Mouse (Mus musculus): ENCODE results near the gene Cyth3. TPM values are rescaled to one million over a fixed set of nuclear protein-coding genes. Genes with fewer than 3 reads are reported as not detected.
A peak's percentile ranks its signal among the peaks of the same experiment; 100 is the strongest.

Gene Cyth3
- polyA plus RNA-seq, 1 experiment from 2014 or later, result 61.3 TPM

- peak; percentile 69 for ATAC-seq (ENCODE audit: low FRiP score, low read depth)
- no peak overlapping the region for H3K4me3 ChIP-seq
Measured at GRCm38 (mm10) chr5:143654670-143655510, 32.6 kb downstream of the Cyth3 start.

GRCm38 (mm10) chr5:143655511-143655943 is 33.3 kb downstream of the Cyth3 start:
- no peak for ATAC-seq (ENCODE audit: low FRiP score, low read depth)
- no peaks in the 10 kb centered on the region for H3K27me3 ChIP-seq
- peak overlapping the region; percentile 95; the same call in 1 of the 2 replicates for H3K27ac ChIP-seq
- peaks cover 77% of the 10 kb centered on the region for H3K4me1 ChIP-seq
- H3K4me3 ChIP-seq, result no peak overlapping the region
- H3K9me3 ChIP-seq, result peaks cover 2% of the 10 kb centered on the region; the same call in 1 of the 2 replicates
- H3K9ac ChIP-seq, result no peak overlapping the region
- no peak overlapping the region for H3K4me2 ChIP-seq (replicated peaks)
- peaks cover 3% of the 10 kb centered on the region; the same call in 1 of the 2 replicates for H3K36me3 ChIP-seq
- 56% methylated on average over 4 of the region's 4 CpGs for WGBS

More at GRCm38 (mm10) chr5:143654670-143655510, 32.6 kb downstream of the Cyth3 start:
- H3K36me3 ChIP-seq, result peaks cover 8% of the 10 kb centered on the region; the same call in 1 of the 2 replicates
- no peak overlapping the region for H3K9ac ChIP-seq
- peak overlapping the region; percentile 24 for H3K4me2 ChIP-seq (replicated peaks)
- H3K27me3 ChIP-seq, result no peaks in the 10 kb centered on the region
- H3K9me3 ChIP-seq, result peaks cover 4% of the 10 kb centered on the region; the same call in 1 of the 2 replicates
- H3K4me1 ChIP-seq, result peaks cover 72% of the 10 kb centered on the region
- peak overlapping the region; percentile 95 for H3K27ac ChIP-seq
- WGBS, result 2% methylated on average over 7 of the region's 7 CpGs

GRCm38 (mm10) chr5:143656708-143657245 is 34.5 kb downstream of the Cyth3 start:
- no peak overlapping the region for H3K4me3 ChIP-seq
- H3K27ac ChIP-seq, result peak overlapping the region; percentile 95
- WGBS, result 12% methylated on average over 2 of the region's 2 CpGs
- ATAC-seq (ENCODE audit: low FRiP score, low read depth), result peak; percentile 85
- peaks cover 78% of the 10 kb centered on the region for H3K4me1 ChIP-seq
- H3K36me3 ChIP-seq, result no peaks in the 10 kb centered on the region
- H3K4me2 ChIP-seq (replicated peaks), result peak overlapping the region; percentile 47
- H3K9ac ChIP-seq, result 0 out of 2 replicates have a peak overlapping the region, but pooled peaks have one; percentile 1
- no peaks in the 10 kb centered on the region for H3K27me3 ChIP-seq
- no peaks in the 10 kb centered on the region for H3K9me3 ChIP-seq

- Histone ChIP-seq H3K4me3 (no peak overlapping the region), H3K9ac (no peak overlapping the region), H3K27ac (no peak overlapping the region), H3K4me2 (replicated peaks) (no peak overlapping the region), H3K9me3 (no peaks in the 10 kb centered on the region), H3K27me3 (no peaks in the 10 kb centered on the region), H3K4me1 (peaks cover 70% of the 10 kb centered on the region), H3K36me3 (no peaks in the 10 kb centered on the region)
- WGBS, result 86% methylated on average over 8 of the region's 8 CpGs
- ATAC-seq (ENCODE audit: low FRiP score, low read depth), result no peak
Measured at GRCm38 (mm10) chr5:143659021-143659523, 36.8 kb downstream of the Cyth3 start.

- ATAC-seq (ENCODE audit: low FRiP score, low read depth), result no peak; the same call in 1 of the 2 replicates
- Histone ChIP-seq H3K4me1 (peaks cover 42% of the 10 kb centered on the region), H3K27me3 (no peaks in the 10 kb centered on the region), H3K9me3 (no peaks in the 10 kb centered on the region), H3K36me3 (no peaks in the 10 kb centered on the region), H3K27ac (peak overlapping the region; percentile 16; the same call in 1 of the 2 replicates), H3K9ac (no peak overlapping the region), H3K4me3 (no peak overlapping the region), H3K4me2 (replicated peaks) (no peak overlapping the region)
- 73% methylated on average over 7 of the region's 7 CpGs for WGBS
Measured at GRCm38 (mm10) chr5:143663074-143663687, 40.9 kb downstream of the Cyth3 start.

GRCm38 (mm10) chr5:143665561-143665960 is 43.3 kb downstream of the Cyth3 start:
- H3K27ac ChIP-seq, result peak overlapping the region; percentile 52; the same call in 1 of the 2 replicates
- ATAC-seq (ENCODE audit: low FRiP score, low read depth), result no peak
- H3K4me2 ChIP-seq (replicated peaks), result no peak overlapping the region
- no peaks in the 10 kb centered on the region for H3K9me3 ChIP-seq
- H3K4me1 ChIP-seq, result peaks cover 45% of the 10 kb centered on the region
- no peaks in the 10 kb centered on the region for H3K36me3 ChIP-seq
- WGBS, result 59% methylated on average over 2 of the region's 2 CpGs
- H3K4me3 ChIP-seq, result no peak overlapping the region
- H3K27me3 ChIP-seq, result no peaks in the 10 kb centered on the region
- no peak overlapping the region for H3K9ac ChIP-seq

- WGBS, result 97% methylated on average over 1 of the region's 1 CpGs
- H3K9ac ChIP-seq, result no peak overlapping the region
- ATAC-seq (ENCODE audit: low FRiP score, low read depth), result no peak
Measured at GRCm38 (mm10) chr5:143666015-143666414, 43.8 kb downstream of the Cyth3 start.

GRCm38 (mm10) chr5:143668884-143669283 is 46.6 kb downstream of the Cyth3 start:
- peaks cover 40% of the 10 kb centered on the region for H3K4me1 ChIP-seq
- WGBS, result 76% methylated on average over 2 of the region's 2 CpGs
- H3K36me3 ChIP-seq, result no peaks in the 10 kb centered on the region
- no peak overlapping the region for H3K4me2 ChIP-seq (replicated peaks)
- H3K4me3 ChIP-seq, result no peak overlapping the region
- H3K27ac ChIP-seq, result no peak overlapping the region
- no peaks in the 10 kb centered on the region for H3K27me3 ChIP-seq
- ATAC-seq (ENCODE audit: low FRiP score, low read depth), result no peak
- H3K9ac ChIP-seq, result no peak overlapping the region
- no peaks in the 10 kb centered on the region for H3K9me3 ChIP-seq

More at GRCm38 (mm10) chr5:143666015-143666414, 43.8 kb downstream of the Cyth3 start:
- no peak overlapping the region for H3K4me2 ChIP-seq (replicated peaks)
- no peaks in the 10 kb centered on the region for H3K27me3 ChIP-seq
- peaks cover 42% of the 10 kb centered on the region for H3K4me1 ChIP-seq
- H3K27ac ChIP-seq, result no peak overlapping the region
- H3K36me3 ChIP-seq, result no peaks in the 10 kb centered on the region
- no peaks in the 10 kb centered on the region for H3K9me3 ChIP-seq
- no peak overlapping the region for H3K4me3 ChIP-seq

- H3K27me3 ChIP-seq, result no peaks in the 10 kb centered on the region
- peaks cover 42% of the 10 kb centered on the region for H3K4me1 ChIP-seq
- no peak overlapping the region for H3K4me3 ChIP-seq
- no peak overlapping the region for H3K4me2 ChIP-seq (replicated peaks)
- ATAC-seq (ENCODE audit: low FRiP score, low read depth), result no peak
- 46% methylated on average over 2 of the region's 2 CpGs for WGBS
- H3K9me3 ChIP-seq, result no peaks in the 10 kb centered on the region
- H3K9ac ChIP-seq, result 0 out of 2 replicates have a peak overlapping the region, but pooled peaks have one; percentile 39
- peak overlapping the region; percentile 53; the same call in 1 of the 2 replicates for H3K27ac ChIP-seq
- H3K36me3 ChIP-seq, result no peaks in the 10 kb centered on the region
Measured at GRCm38 (mm10) chr5:143669393-143669792, 47.1 kb downstream of the Cyth3 start.

- ATAC-seq (ENCODE audit: low FRiP score, low read depth), result no peak
- no peak overlapping the region for H3K4me3 ChIP-seq
- H3K9me3 ChIP-seq, result no peaks in the 10 kb centered on the region
- H3K9ac ChIP-seq, result 0 out of 2 replicates have a peak overlapping the region, but pooled peaks have one; percentile 39
- no peak overlapping the region for H3K4me2 ChIP-seq (replicated peaks)
- no peaks in the 10 kb centered on the region for H3K36me3 ChIP-seq
- H3K27me3 ChIP-seq, result no peaks in the 10 kb centered on the region
- 72% methylated on average over 2 of the region's 2 CpGs for WGBS
- H3K27ac ChIP-seq, result peak overlapping the region; percentile 53; the same call in 1 of the 2 replicates
- peaks cover 46% of the 10 kb centered on the region for H3K4me1 ChIP-seq
Measured at GRCm38 (mm10) chr5:143669839-143670238, 47.6 kb downstream of the Cyth3 start.

GRCm38 (mm10) chr5:143670740-143671415 is 48.6 kb downstream of the Cyth3 start:
- no peak for ATAC-seq (ENCODE audit: low FRiP score, low read depth)
- no peaks in the 10 kb centered on the region for H3K9me3 ChIP-seq
- no peak overlapping the region for H3K27ac ChIP-seq
- H3K36me3 ChIP-seq, result no peaks in the 10 kb centered on the region
- H3K27me3 ChIP-seq, result no peaks in the 10 kb centered on the region
- H3K9ac ChIP-seq, result no peak overlapping the region
- peaks cover 40% of the 10 kb centered on the region for H3K4me1 ChIP-seq
- no peak overlapping the region for H3K4me2 ChIP-seq (replicated peaks)
- no peak overlapping the region for H3K4me3 ChIP-seq
- WGBS, result 85% methylated on average over 6 of the region's 6 CpGs

All from limb, embryonic 13.5 days (tissue).